Mouse (Mus musculus) heart, adult 2 months (tissue): ENCODE measurements around the gene Hspa8.

Experiments
- CTCF ChIP-seq: fragments of 200-600 bp; IDR thresholded peaks from 2 replicates; pipeline ENCODE4 v1.8.1; 2022; ENCODE audit warnings: antibody characterized with exemption, mild to moderate bottlenecking, moderate library complexity
- EP300 ChIP-seq: fragments of 200-500 bp; IDR thresholded peaks from 2 replicates; pipeline ENCODE4 v1.6.1; 2011; ENCODE audit warnings: low read depth, low read length, control low read depth; ENCODE audit not compliant: insufficient read depth

DNA sequence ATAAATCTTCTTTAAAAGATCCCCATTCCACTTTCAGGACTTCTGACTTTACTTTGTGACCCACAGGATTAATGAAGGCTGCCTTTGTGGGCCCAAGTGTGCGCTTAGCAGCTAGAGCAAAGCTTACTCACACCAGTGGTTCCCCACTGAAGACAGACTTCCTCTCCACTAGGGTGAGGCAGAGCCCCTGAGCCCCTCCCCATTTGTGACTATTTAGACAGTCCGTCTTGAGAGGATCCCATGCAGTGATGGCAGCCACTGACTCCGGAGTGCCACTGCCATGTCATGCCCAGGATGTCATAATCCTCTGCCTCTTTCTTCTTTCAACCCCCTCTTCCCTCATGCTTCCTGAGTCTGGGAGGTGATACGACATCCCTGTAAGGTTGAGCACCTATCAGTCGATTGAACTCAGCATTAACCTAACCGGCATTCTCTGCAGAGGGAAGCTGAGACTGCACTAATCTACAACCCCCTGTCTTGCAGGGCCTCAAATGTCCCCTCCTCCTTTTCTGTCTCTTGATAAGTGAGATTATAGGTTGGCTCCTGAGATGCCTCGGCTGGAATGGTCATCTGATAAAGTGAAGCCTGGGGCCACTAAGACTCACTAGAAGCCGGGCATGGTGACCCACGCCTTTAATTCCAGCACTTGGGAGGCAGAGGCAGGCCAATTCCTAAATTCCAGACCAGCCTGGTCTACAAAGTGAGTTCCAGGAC lies 2.4 kb upstream of the Hspa8 start:
- TF ChIP-seq CTCF: no peak
- 0 out of 2 replicates have a peak, but pooled peaks have one; percentile 18 for TF ChIP-seq EP300
